Mouse (Mus musculus) heart, embryonic 13.5 days (tissue): ENCODE measurements around the gene Trnau1ap. TPM values are rescaled to one million over a fixed set of nuclear protein-coding genes. Genes with fewer than 3 reads are reported as not detected.
"Not testable (repeated sequence)": the region's sequence is repeated elsewhere in the genome, so short reads cannot be mapped to it uniquely, and the experiment has no call there.

Source experiments
- ATAC-seq: fragments of 200-750 bp; cut with Nextera tagmentation; 2 replicates; pipeline ENCODE4 v1.8.0; 2017; ENCODE audit warnings: moderate TSS enrichment; ENCODE audit not compliant: insufficient number of reproducible peaks, low FRiP score, low TSS enrichment; ENCODE audit errors: extremely low read depth
- H3K27ac ChIP-seq: fragments of 300-500 bp; sonication (generic); replicated peaks from 2 replicates; pipeline ENCODE4 v1.5.1; 2015; ENCODE audit warnings: moderate library complexity, mild to moderate bottlenecking, inconsistent platforms
- H3K27me3 ChIP-seq: fragments of 300-500 bp; sonication (generic); replicated peaks from 2 replicates; pipeline ENCODE4 v1.6.1; 2015; ENCODE audit warnings: mild to moderate bottlenecking, inconsistent platforms
- H3K36me3 ChIP-seq: fragments of 300-500 bp; sonication (generic); 2 replicates; pipeline ENCODE4 v1.6.1; 2015; ENCODE audit warnings: mild to moderate bottlenecking, inconsistent platforms
- H3K4me1 ChIP-seq: fragments of 300-500 bp; sonication (generic); 2 replicates; pipeline ENCODE4 v1.6.1; 2015; ENCODE audit warnings: inconsistent platforms
- H3K4me2 ChIP-seq: fragments of 300-500 bp; sonication (generic); 2 replicates; pipeline ENCODE4 v1.6.1; 2015; ENCODE audit warnings: inconsistent platforms, mild to moderate bottlenecking, moderate library complexity
- H3K4me3 ChIP-seq: fragments of 300-500 bp; sonication (generic); 2 replicates; pipeline ENCODE4 v1.5.1; 2015; ENCODE audit warnings: moderate library complexity, mild to moderate bottlenecking, inconsistent platforms
- H3K9ac ChIP-seq: fragments of 300-500 bp; sonication (generic); 2 replicates; pipeline ENCODE4 v1.6.1; 2015; ENCODE audit warnings: inconsistent platforms, mild to moderate bottlenecking, moderate library complexity
- H3K9me3 ChIP-seq: fragments of 300-500 bp; sonication (generic); 2 replicates; pipeline ENCODE4 v1.6.1; 2016; ENCODE audit warnings: inconsistent platforms
- WGBS: fragments of 180-500 bp; shearing (Covaris S2); methylation state at CpG from one replicate; pipeline ENCODE4 v1.1.7; 2015; ENCODE audit warnings: mixed read lengths; 5-methylcytosine and 5-hydroxymethylcytosine counted together
- polyA plus RNA-seq: library from polyadenylated mRNA; unstranded; fragments of >200 nt; fragmentation: Nextera tagmentation; extraction: Ambion mirVana; gene quantifications from 2 replicates; pipeline ENCODE4 v1.2.1, GENCODE M21; 2015

Gene Trnau1ap
- polyA plus RNA-seq, 1 experiment from 2014 or later, result 61.9 TPM

DNA sequence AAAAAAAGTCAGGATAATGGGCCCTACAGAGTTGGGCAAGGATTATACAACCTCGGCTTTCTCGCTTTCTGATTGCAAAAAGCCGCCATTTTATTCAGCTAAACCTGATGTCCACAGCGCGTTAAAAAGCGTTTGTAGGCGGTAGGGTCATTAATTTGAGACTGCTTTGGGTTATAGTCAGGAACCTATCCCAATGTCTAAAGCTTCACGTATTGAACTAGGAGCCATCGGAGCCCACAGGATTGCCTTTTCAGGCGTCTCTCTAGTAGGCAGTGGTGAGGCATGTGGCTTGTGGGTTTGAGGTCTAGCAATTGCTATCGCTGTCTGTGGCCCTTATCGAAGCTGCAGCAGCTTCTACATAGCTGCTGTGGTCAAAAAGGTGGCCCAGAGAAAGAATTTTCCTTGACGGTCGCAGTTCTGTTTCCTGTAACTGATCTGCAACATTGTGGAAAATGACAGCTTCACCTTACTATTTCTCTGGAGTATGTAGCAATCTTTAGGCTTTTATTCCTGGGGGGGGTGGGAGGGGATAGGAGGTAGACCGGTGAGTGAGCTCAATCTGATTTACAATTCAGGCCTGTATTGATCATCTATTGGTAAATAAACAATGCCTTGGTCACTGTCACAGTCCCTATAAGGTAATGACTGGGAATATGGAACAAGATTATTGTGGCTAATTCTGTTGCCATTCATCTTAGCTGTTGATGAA lies 20.0 kb downstream of the Trnau1ap start:
- Histone ChIP-seq H3K9ac (peak overlapping the region; percentile 97), H3K4me2 (peak overlapping the region; percentile 96), H3K4me1 (peaks cover 15% of the 10 kb centered on the region), H3K4me3 (peak overlapping the region; percentile 93), H3K27me3 (no peaks in the 10 kb centered on the region), H3K9me3 (no peaks in the 10 kb centered on the region), H3K27ac (peak overlapping the region; percentile 92), H3K36me3 (peaks cover 48% of the 10 kb centered on the region)
- WGBS, result 2% methylated on average over 15 of the region's 15 CpGs
- no peak for ATAC-seq

DNA sequence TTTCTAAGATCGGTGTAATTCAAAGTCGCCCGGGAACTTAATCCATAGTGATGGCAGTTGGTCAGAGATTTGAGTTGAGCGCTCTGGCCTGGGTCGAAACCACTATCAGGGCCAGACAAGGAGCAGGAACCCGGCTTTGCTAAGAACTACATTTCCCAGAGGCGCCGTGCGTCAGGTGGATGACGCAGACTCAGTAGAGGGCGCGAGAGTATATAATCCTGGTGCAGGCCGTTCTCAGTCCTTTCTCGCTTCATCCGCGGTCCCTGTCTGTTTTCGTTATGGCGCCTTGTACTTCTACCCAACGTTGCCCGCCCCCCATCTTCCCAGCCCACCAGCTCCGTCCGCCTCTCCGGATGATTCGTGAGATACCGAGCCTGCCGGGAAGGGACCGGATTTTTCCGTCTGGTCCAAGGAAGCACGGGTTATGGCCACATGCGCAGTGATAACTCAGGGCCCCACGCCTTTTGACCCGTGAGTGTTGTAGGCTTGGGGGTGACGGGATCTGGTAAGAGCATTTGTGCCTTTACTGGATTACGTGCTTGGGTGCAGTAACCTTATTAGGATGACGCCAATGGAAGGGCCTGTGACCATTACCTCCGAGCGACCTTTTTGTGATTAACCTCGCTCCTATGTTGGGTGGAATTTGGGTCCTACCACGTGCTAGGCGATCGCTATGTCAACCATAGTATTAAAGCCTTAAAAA lies 20.8 kb downstream of the Trnau1ap start:
- Histone ChIP-seq H3K27ac (peak overlapping the region; percentile 92), H3K36me3 (peaks cover 41% of the 10 kb centered on the region), H3K27me3 (no peaks in the 10 kb centered on the region), H3K4me1 (peaks cover 15% of the 10 kb centered on the region), H3K4me3 (peak overlapping the region; percentile 93), H3K9ac (peak overlapping the region; percentile 97), H3K9me3 (no peaks in the 10 kb centered on the region), H3K4me2 (peak overlapping the region; percentile 96)
- ATAC-seq, result peak; percentile 79
- WGBS, result under 1% methylated on average over 41 of the region's 41 CpGs

DNA sequence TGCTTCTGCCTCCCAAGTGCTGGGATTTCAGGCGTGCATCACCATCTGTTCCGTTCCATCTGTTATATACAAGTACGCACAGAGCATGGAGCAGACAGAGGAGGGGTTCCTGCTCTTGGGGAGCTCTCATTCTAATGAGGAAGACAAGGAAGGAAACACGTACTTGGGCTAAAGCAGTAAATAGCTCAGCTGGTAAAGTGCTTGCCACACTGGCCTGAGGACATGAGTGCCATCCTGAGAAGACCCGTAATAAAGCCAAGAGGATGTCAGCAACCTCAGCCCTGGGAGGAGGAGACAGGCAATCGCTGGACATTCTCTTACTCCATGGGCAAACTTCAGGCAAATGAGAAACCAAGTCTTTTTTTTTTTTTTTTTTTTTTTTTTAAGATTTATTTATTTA lies 23.3 kb downstream of the Trnau1ap start:
- no peak overlapping the region for H3K4me3 ChIP-seq
- 82% methylated on average over 6 of the region's 6 CpGs for WGBS
- no peak overlapping the region for H3K27ac ChIP-seq
- H3K9ac ChIP-seq, result no peak overlapping the region
- peaks cover 15% of the 10 kb centered on the region for H3K36me3 ChIP-seq
- no peaks in the 10 kb centered on the region for H3K27me3 ChIP-seq
- H3K4me2 ChIP-seq, result no peak overlapping the region
- no peak for ATAC-seq
- H3K4me1 ChIP-seq, result peaks cover 34% of the 10 kb centered on the region
- no peaks in the 10 kb centered on the region for H3K9me3 ChIP-seq

- no peaks in the 10 kb centered on the region for H3K27me3 ChIP-seq
- H3K4me2 ChIP-seq, result no peak overlapping the region
- H3K4me3 ChIP-seq, result no peak overlapping the region
- WGBS, result 76% methylated on average over 8 of the region's 8 CpGs
- no peak overlapping the region for H3K9ac ChIP-seq
- peaks cover 30% of the 10 kb centered on the region for H3K4me1 ChIP-seq
- H3K36me3 ChIP-seq, result peaks cover 8% of the 10 kb centered on the region
- ATAC-seq, result no peak
- no peak overlapping the region for H3K27ac ChIP-seq
- H3K9me3 ChIP-seq, result no peaks in the 10 kb centered on the region
Observed at GRCm38 (mm10) chr4:132305276-132305675, 24.1 kb downstream of the Trnau1ap start.

DNA sequence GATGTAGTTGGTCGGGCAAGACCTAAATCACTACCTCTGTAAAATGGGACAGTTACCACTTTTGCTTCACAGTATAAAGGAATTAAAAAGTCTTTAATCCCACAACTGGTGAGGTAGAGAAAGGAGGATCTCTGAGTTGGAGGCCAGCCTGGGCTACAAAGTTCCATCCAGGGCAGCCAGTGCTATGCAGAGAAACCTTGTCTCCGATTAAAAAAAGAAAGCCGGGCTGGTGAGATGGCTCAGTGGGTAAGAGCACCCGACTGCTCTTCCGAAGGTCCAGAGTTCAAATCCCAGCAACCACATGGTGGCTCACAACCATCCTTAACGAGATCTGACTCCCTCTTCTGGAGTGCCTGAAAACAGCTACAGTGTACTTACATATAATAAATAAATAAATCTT lies 25.9 kb downstream of the Trnau1ap start:
- Histone ChIP-seq H3K9ac (peak overlapping the region; percentile 80), H3K4me3 (peak overlapping the region; percentile 62), H3K4me1 (peaks cover 19% of the 10 kb centered on the region), H3K4me2 (peak overlapping the region; percentile 77)
- not testable (repeated sequence) for H3K27me3 ChIP-seq, H3K27ac ChIP-seq, H3K9me3 ChIP-seq, H3K36me3 ChIP-seq, ATAC-seq
- 37% methylated on average over 6 of the region's 6 CpGs for whole genome bisulfite sequencing

- 1% methylated on average over 31 of the region's 31 CpGs for WGBS
- Histone ChIP-seq H3K4me1 (peaks cover 19% of the 10 kb centered on the region), H3K36me3 (no peaks in the 10 kb centered on the region), H3K4me2 (peak within 1 kb of the TSS; percentile 77), H3K27me3 (no peaks in the 10 kb centered on the region), H3K9me3 (no peaks in the 10 kb centered on the region), H3K27ac (0 out of 2 replicates have a peak within 1 kb of the TSS, but pooled peaks have one; percentile 39), H3K4me3 (peak within 1 kb of the TSS; percentile 62), H3K9ac (peak within 1 kb of the TSS; percentile 80)
- ATAC-seq, result peak; percentile 49; the same call in 1 of the 2 replicates
Observed at GRCm38 (mm10) chr4:132302939-132303479, 26.3 kb downstream of the Trnau1ap start, which contains the start of gene Rab42. Gene Rab42, minus strand, starts transcription at chr4:132303385.

DNA sequence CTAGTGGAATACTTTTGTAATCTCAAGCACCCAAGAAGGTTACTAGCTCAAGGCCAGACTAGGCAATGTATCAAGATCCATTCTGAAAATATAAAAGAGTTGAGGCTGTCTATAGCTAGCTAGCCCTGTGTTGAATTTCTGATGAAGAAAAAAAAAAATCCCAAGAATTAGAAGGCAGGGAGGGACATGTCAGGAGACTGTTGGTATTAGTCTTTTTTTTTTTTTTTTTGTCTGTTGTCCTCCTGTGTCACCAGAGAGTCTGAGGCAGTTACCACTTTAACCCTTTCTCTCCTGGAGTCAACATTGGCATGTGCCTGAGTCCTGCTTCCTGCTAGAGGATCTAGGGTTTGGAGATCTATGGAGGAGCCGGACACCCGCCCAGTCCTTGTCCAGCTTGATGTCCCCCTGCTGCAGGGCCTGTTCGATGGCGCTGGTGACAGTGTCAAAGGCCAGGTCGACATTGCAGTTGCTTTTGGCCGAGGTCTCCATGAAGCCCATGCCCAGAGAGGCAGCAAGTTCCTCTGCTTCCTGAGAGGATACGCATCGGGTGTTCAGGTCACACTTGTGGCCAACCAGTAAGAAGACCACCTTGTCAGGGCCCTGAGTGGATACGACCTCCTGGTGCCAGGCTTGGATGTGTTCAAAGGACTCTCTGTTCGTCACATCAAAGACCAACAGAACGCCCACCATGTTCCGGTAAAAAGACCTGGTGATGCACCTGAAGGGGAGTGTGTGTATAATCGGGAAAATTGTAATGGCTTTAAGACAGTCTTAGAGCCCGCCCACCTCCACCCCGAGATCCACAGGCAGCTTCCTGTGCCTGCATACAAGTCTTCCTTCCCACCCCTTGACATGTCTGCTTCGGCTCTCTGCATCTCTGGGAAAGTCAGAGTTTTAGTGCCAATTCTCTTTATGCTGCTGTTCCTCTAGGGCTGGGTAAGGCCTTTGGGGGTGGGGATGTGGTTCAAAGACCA lies 27.1 kb downstream of the Trnau1ap start:
- Histone ChIP-seq H3K4me2 (peak overlapping the region; percentile 77), H3K4me3 (peak overlapping the region; percentile 62), H3K27ac (peak overlapping the region; percentile 46), H3K9ac (peak overlapping the region; percentile 80), H3K9me3 (no peaks in the 10 kb centered on the region), H3K27me3 (no peaks in the 10 kb centered on the region), H3K4me1 (peaks cover 19% of the 10 kb centered on the region), H3K36me3 (no peaks in the 10 kb centered on the region)
- 66% methylated on average over 16 of the region's 16 CpGs for WGBS
- no peak for ATAC-seq

GRCm38 (mm10) chr4:132301486-132301885 lies 27.9 kb downstream of the Trnau1ap start:
- Histone ChIP-seq H3K36me3 (no peaks in the 10 kb centered on the region), H3K4me3 (no peak overlapping the region), H3K4me1 (peaks cover 19% of the 10 kb centered on the region), H3K9me3 (no peaks in the 10 kb centered on the region), H3K4me2 (no peak overlapping the region), H3K27me3 (no peaks in the 10 kb centered on the region), H3K9ac (no peak overlapping the region), H3K27ac (peak overlapping the region; percentile 46)
- 56% methylated on average over 6 of the region's 6 CpGs for WGBS
- ATAC-seq, result no peak

DNA sequence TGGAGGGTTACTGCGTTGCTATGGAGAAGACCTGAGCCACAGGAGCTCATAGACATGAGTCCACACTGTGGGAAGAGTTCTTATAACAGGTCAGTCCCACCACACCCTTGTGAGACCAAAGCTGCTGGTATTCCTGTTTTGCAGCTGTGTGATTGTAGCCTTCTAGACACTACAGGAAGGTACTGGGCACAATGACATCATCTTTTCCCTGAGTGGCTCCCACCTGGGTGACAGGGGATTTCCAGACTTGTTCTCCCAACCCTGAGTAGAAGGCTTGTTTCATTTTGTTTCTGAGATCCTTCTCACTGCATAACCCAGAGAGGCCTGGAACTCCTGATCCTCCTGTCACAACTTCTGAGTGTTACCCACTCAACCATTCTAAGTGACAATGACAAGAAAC lies 29.5 kb downstream of the Trnau1ap start:
- Histone ChIP-seq H3K9me3 (no peaks in the 10 kb centered on the region), H3K9ac (no peak overlapping the region), H3K4me1 (peaks cover 19% of the 10 kb centered on the region), H3K4me2 (no peak overlapping the region), H3K36me3 (no peaks in the 10 kb centered on the region), H3K4me3 (no peak overlapping the region), H3K27ac (no peak overlapping the region), H3K27me3 (no peaks in the 10 kb centered on the region)
- WGBS, result 97% methylated on average over 1 of the region's 1 CpGs
- no peak for ATAC-seq

GRCm38 (mm10) chr4:132295696-132296390 lies 33.5 kb downstream of the Trnau1ap start:
- WGBS, result 44% methylated on average over 8 of the region's 8 CpGs
- Histone ChIP-seq H3K9me3 (peaks cover 5% of the 10 kb centered on the region), H3K4me2 (no peak overlapping the region)

More at GRCm38 (mm10) chr4:132295696-132296390, 33.5 kb downstream of the Trnau1ap start:
- Histone ChIP-seq H3K9ac (no peak overlapping the region), H3K4me1 (no peaks in the 10 kb centered on the region), H3K27me3 (no peaks in the 10 kb centered on the region), H3K4me3 (no peak overlapping the region), H3K27ac (no peak overlapping the region), H3K36me3 (peaks cover 34% of the 10 kb centered on the region)
- no peak for ATAC-seq
